Mouse (Mus musculus): ENCODE results near the gene Kcnv2. TPM values are rescaled to one million over a fixed set of nuclear protein-coding genes. Genes with fewer than 3 reads are reported as not detected.

The Kcnv2 gene
- total and polyA plus RNA-seq, 3 experiments, result not detected

DNA sequence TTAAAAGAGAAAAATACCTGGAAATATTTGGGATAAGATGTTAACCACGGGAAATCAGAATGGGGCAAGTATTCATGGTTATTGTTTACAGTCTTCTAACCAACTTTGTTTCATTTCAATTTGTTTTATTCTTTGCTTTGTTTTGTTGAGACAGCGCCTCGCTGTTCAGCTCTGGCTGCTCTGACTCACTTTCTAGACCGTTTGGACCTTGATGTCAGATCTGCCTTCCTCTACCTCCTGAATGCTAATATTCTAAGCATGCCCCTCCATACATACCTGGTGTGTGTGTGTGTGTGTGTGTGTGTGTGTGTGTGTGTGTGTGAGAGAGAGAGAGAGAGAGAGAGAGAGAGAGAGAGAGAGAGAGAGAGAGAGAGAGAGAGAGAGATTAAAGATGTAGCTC, 41.5 kb downstream of the Kcnv2 start:
- TF ChIP-seq MXI1 (IDR thresholded peaks at IDR 0.05; ENCODE audit: low read depth, low read length), result no peak
- no peak for TF ChIP-seq ETS1 (IDR thresholded peaks at IDR 0.05; ENCODE audit: low read depth, low read length)
- no peak for TF ChIP-seq ELF1 (IDR thresholded peaks at IDR 0.05; ENCODE audit: low read depth, low read length)
- no peak for TF ChIP-seq POLR2A (IDR thresholded peaks at IDR 0.05; ENCODE audit: control insufficient read depth in 1 of 2, insufficient read depth in 1 of 2, low read depth in 1 of 2, low read length in 2 of 2, poor library complexity in 1 of 2)
- no peak for TF ChIP-seq UBTF (IDR thresholded peaks at IDR 0.05; ENCODE audit: borderline replicate concordance, insufficient read depth, low read depth, low read length)
- no peak for TF ChIP-seq GABPA (IDR thresholded peaks at IDR 0.05; ENCODE audit: low read depth, low read length)
- TF ChIP-seq HCFC1 (IDR thresholded peaks at IDR 0.05; ENCODE audit: low read depth, low read length), result no peak
- no peak for TF ChIP-seq GATA1 (IDR thresholded peaks at IDR 0.05; ENCODE audit: low read depth, low read length)
- no peak for TF ChIP-seq CHD2 (IDR thresholded peaks at IDR 0.05; ENCODE audit: low read length)
- no peak for TF ChIP-seq NELFE (IDR thresholded peaks at IDR 0.05; ENCODE audit: low read depth, low read length)
- TF ChIP-seq ZC3H11A (IDR thresholded peaks at IDR 0.05; ENCODE audit: low read depth, low read length), result no peak
- no peak for TF ChIP-seq SMC3 (IDR thresholded peaks at IDR 0.05; ENCODE audit: low read depth, low read length)
- TF ChIP-seq MEF2A (IDR thresholded peaks at IDR 0.05; ENCODE audit: extremely low read depth, insufficient replicate concordance, low read depth, low read length, poor library complexity, severe bottlenecking), result no peak
- no peak for TF ChIP-seq TBP (IDR thresholded peaks at IDR 0.05; ENCODE audit: low read depth, low read length)
- no peak for TF ChIP-seq KAT2A (conservative IDR thresholded peaks at IDR 0.05; ENCODE audit: low read depth, low read length)
- no peak for TF ChIP-seq RCOR1 (IDR thresholded peaks at IDR 0.05; ENCODE audit: low read depth, low read length)
- TF ChIP-seq USF2 (IDR thresholded peaks at IDR 0.05; ENCODE audit: borderline replicate concordance in 1 of 2, insufficient read depth in 1 of 2, low read depth in 1 of 2, low read length in 2 of 2), result no peak
- no peak for TF ChIP-seq ZMIZ1 (IDR thresholded peaks at IDR 0.05; ENCODE audit: low read depth, low read length)
- no peak for TF ChIP-seq MAX (IDR thresholded peaks at IDR 0.05; ENCODE audit: low read length)
- H3K36me3 ChIP-seq (ENCODE audit: control insufficient read depth in 1 of 2, insufficient read depth in 2 of 2, low read length in 2 of 2), result no peaks in the 10 kb centered on the region
- no peak overlapping the region for H3K4me3 ChIP-seq (ENCODE audit: control insufficient read depth in 1 of 2, insufficient read depth in 1 of 2, low read depth in 2 of 2, low read length in 2 of 2)
- no peak overlapping the region for H3K9ac ChIP-seq (ENCODE audit: control insufficient read depth, low read depth, low read length, poor library complexity, severe bottlenecking)
- H3K4me1 ChIP-seq (ENCODE audit: control insufficient read depth in 1 of 2, insufficient read depth in 2 of 2, low read length in 2 of 2), result no peaks in the 10 kb centered on the region
- H3K27ac ChIP-seq (ENCODE audit: control insufficient read depth, low read depth, low read length), result no peak overlapping the region
- no peaks in the 10 kb centered on the region for H3K9me3 ChIP-seq (replicated peaks; ENCODE audit: insufficient read depth, low read length)
- DNase-seq (ENCODE audit: low read depth, low spot score), result no peak
- H3K79me2 ChIP-seq (ENCODE audit: control insufficient read depth, insufficient read depth, low read length, poor library complexity), result no peaks in the 10 kb centered on the region
- no peaks in the 10 kb centered on the region for H3K27me3 ChIP-seq (ENCODE audit: control insufficient read depth in 1 of 2, insufficient read depth in 2 of 2, low read length in 2 of 2)

DNA sequence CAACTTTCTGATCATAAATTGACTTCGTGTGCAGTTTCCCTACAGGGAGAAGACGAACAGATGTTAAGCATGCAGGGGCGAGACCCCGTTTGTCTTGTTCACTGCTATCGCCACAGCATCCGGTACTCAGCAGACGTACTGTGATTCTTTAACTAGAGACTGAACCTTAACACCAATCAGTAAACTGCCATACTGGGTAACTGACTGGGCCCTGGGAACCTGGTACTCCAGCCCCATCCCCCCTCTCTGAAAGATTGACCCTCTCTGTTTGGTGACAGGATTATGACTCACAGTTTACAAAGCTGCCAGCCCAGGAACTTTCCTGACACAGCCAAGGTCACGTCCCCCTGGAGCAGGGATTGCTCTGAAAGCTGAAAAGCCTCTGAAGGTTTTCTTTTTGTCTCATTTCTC, 42.1 kb downstream of the Kcnv2 start:
- no peak overlapping the region for H3K27ac ChIP-seq (ENCODE audit: control insufficient read depth, low read depth, low read length)
- no peaks in the 10 kb centered on the region for H3K36me3 ChIP-seq (ENCODE audit: control insufficient read depth in 1 of 2, insufficient read depth in 2 of 2, low read length in 2 of 2)
- H3K27me3 ChIP-seq (ENCODE audit: control insufficient read depth in 1 of 2, insufficient read depth in 2 of 2, low read length in 2 of 2), result no peaks in the 10 kb centered on the region
- no peak overlapping the region for H3K9ac ChIP-seq (ENCODE audit: control insufficient read depth, low read depth, low read length, poor library complexity, severe bottlenecking)
- DNase-seq (ENCODE audit: low read depth, low spot score), result no peak
- no peaks in the 10 kb centered on the region for H3K79me2 ChIP-seq (ENCODE audit: control insufficient read depth, insufficient read depth, low read length, poor library complexity)
- TF ChIP-seq ETS1 (IDR thresholded peaks at IDR 0.05; ENCODE audit: low read depth, low read length) (no peak), CHD2 (IDR thresholded peaks at IDR 0.05; ENCODE audit: low read length) (no peak), CTCF (IDR thresholded peaks at IDR 0.05 in 2 of 3, conservative IDR thresholded peaks at IDR 0.05 in 1 of 3; ENCODE audit: control insufficient read depth in 1 of 3, insufficient read depth in 1 of 3, low read depth in 2 of 3, low read length in 3 of 3, poor library complexity in 1 of 3, severe bottlenecking in 1 of 3) (no peak), MAX (IDR thresholded peaks at IDR 0.05; ENCODE audit: low read length) (no peak), NRF1 (IDR thresholded peaks at IDR 0.05; ENCODE audit: insufficient read depth, low read depth, low read length, poor library complexity, severe bottlenecking) (no peak), ELF1 (IDR thresholded peaks at IDR 0.05; ENCODE audit: low read depth, low read length) (no peak), POLR2AphosphoS5 (IDR thresholded peaks at IDR 0.05; ENCODE audit: borderline replicate concordance, low read depth, low read length) (no peak), MAFK (IDR thresholded peaks at IDR 0.05; ENCODE audit: borderline replicate concordance, low read depth, low read length) (no peak), TAL1 (IDR thresholded peaks at IDR 0.05; ENCODE audit: low read length) (no peak), TCF12 (IDR thresholded peaks at IDR 0.05; ENCODE audit: low read depth, low read length) (no peak), KAT2A (conservative IDR thresholded peaks at IDR 0.05; ENCODE audit: low read depth, low read length) (no peak), MYB (IDR thresholded peaks at IDR 0.05; ENCODE audit: low read depth, low read length) (no peak), CHD1 (IDR thresholded peaks at IDR 0.05; ENCODE audit: low read depth, low read length) (no peak), HCFC1 (IDR thresholded peaks at IDR 0.05; ENCODE audit: low read depth, low read length) (no peak), GABPA (IDR thresholded peaks at IDR 0.05; ENCODE audit: low read depth, low read length) (no peak), ZC3H11A (IDR thresholded peaks at IDR 0.05; ENCODE audit: low read depth, low read length) (no peak), MXI1 (IDR thresholded peaks at IDR 0.05; ENCODE audit: low read depth, low read length) (no peak), ZKSCAN1 (IDR thresholded peaks at IDR 0.05; ENCODE audit: low read depth, low read length) (no peak), RCOR1 (IDR thresholded peaks at IDR 0.05; ENCODE audit: low read depth, low read length) (no peak), MEF2A (IDR thresholded peaks at IDR 0.05; ENCODE audit: extremely low read depth, insufficient replicate concordance, low read depth, low read length, poor library complexity, severe bottlenecking) (no peak)
- H3K4me1 ChIP-seq (ENCODE audit: control insufficient read depth in 1 of 2, insufficient read depth in 2 of 2, low read length in 2 of 2), result no peaks in the 10 kb centered on the region
- H3K4me3 ChIP-seq (ENCODE audit: control insufficient read depth in 1 of 2, insufficient read depth in 1 of 2, low read depth in 2 of 2, low read length in 2 of 2), result no peak overlapping the region
- H3K9me3 ChIP-seq (replicated peaks; ENCODE audit: insufficient read depth, low read length), result no peaks in the 10 kb centered on the region
